Mouse (Mus musculus) CD4-positive, CD25-positive, alpha-beta regulatory T cell, adult 4 months (primary cell): ENCODE results near the gene Clec2l. TPM values are rescaled to one million over a fixed set of nuclear protein-coding genes. Genes with fewer than 3 reads are reported as not detected.

ENCODE experiments used
- ATAC-seq: one replicate; pipeline ENCODE4 v1.8.0; 2017
- polyA plus RNA-seq, 2 experiments: library from polyadenylated mRNA; unstranded; fragments of 100-300 nt; shearing (Covaris generic); gene quantifications; one replicate each; pipeline ENCODE4 v1.2.1; 2017

The Clec2l gene
- polyA plus RNA-seq, 2 experiments from 2014 or later, result not detected

DNA sequence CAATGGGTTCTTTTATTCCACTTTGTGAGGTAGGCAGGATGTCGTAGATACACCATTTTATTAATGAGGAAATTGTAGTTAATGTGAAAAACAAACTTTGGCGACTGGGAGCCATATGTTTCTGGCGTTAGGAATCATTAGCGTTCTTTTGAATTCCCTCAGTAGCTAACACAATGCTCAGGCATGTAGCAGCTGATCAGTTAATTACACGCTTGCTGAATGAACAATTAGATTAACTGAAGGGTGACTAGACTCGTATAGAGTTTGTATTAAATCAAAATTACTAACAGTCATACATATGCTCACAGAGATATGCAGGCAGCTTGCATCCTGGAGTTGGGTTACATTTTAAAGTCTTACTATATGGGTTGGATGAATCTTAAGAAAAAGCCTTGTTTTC, 56.4 kb downstream of the Clec2l start:
- no peak for ATAC-seq

GRCm38 (mm10) chr6:38721361-38721760, 58.5 kb downstream of the Clec2l start:
- ATAC-seq, result no peak

GRCm38 (mm10) chr6:38725515-38725914, 62.6 kb downstream of the Clec2l start:
- no peak for ATAC-seq

Other genes with a start within 250 kb of the Clec2l start
- gene Ubn2, start 229.1 kb upstream of the Clec2l start, polyA plus RNA-seq, result 10 to 100 TPM; 26.7 to 30.2 TPM
- gene Fmc1, start 129.6 kb upstream of the Clec2l start, polyA plus RNA-seq, result 10 to 100 TPM; 56.6 to 59.6 TPM
- gene Luc7l2, start 111.7 kb upstream of the Clec2l start, polyA plus RNA-seq, result 100 to 1,000 TPM; 124 to 191 TPM
- gene Klrg2, start 25.8 kb upstream of the Clec2l start, polyA plus RNA-seq, result not detected
- under 1 TPM in 1 of 2 experiments, not detected in 1; 0.91 TPM for gene Tbxas1, start 212.3 kb downstream of the Clec2l start, polyA plus RNA-seq
- 10 to 100 TPM; 16.1 to 16.5 TPM for gene Hipk2, start 213.1 kb downstream of the Clec2l start, polyA plus RNA-seq